Mouse (Mus musculus) limb, embryonic 10.5 days (tissue): ENCODE data around the gene Chp1. TPM values are rescaled to one million over a fixed set of nuclear protein-coding genes. Genes with fewer than 3 reads are reported as not detected.
A peak's percentile ranks its signal among the peaks of the same experiment; 100 is the strongest.
"Not testable (repeated sequence)": the region's sequence is repeated elsewhere in the genome, so short reads cannot be mapped to it uniquely, and the experiment has no call there.

ENCODE experiments used
- DNase-seq: peaks from one replicate; pipeline ENCODE4 v3.0.0-alpha.2; 2017; ENCODE audit warnings: low spot score
- H3K27ac ChIP-seq: fragments of 300-500 bp; sonication (generic); 2 replicates; pipeline ENCODE4 v1.5.1; 2016; ENCODE audit warnings: mild to moderate bottlenecking
- H3K27me3 ChIP-seq: fragments of 300-500 bp; sonication (generic); 2 replicates; pipeline ENCODE4 v1.6.1; 2016; ENCODE audit warnings: low read depth, mild to moderate bottlenecking; ENCODE audit not compliant: poor library complexity, severe bottlenecking
- H3K36me3 ChIP-seq: fragments of 300-500 bp; sonication (generic); 2 replicates; pipeline ENCODE4 v1.6.1; 2016; ENCODE audit warnings: mild to moderate bottlenecking, moderate library complexity
- H3K4me1 ChIP-seq: fragments of 300-500 bp; sonication (generic); 2 replicates; pipeline ENCODE4 v1.6.1; 2016
- H3K4me3 ChIP-seq: fragments of 300-500 bp; sonication (generic); 2 replicates; pipeline ENCODE4 v1.5.1; 2016; ENCODE audit warnings: mild to moderate bottlenecking, moderate library complexity
- H3K9me3 ChIP-seq: fragments of 300-500 bp; sonication (generic); replicated peaks from 2 replicates; pipeline ENCODE4 v1.6.1; 2016; ENCODE audit warnings: mild to moderate bottlenecking
- WGBS: fragments of 180-500 bp; shearing (Covaris S2); methylation state at CpG from one replicate; pipeline ENCODE4 v1.1.7; 2016; 5-methylcytosine and 5-hydroxymethylcytosine counted together
- polyA plus RNA-seq: library from polyadenylated mRNA; unstranded; fragments of >200 nt; fragmentation: Nextera tagmentation; extraction: Ambion mirVana; gene quantifications from 2 replicates; pipeline ENCODE4 v1.2.1, GENCODE M21; 2016

Chp1 gene
- polyA plus RNA-seq, 1 experiment from 2014 or later: 57.3 TPM

DNA sequence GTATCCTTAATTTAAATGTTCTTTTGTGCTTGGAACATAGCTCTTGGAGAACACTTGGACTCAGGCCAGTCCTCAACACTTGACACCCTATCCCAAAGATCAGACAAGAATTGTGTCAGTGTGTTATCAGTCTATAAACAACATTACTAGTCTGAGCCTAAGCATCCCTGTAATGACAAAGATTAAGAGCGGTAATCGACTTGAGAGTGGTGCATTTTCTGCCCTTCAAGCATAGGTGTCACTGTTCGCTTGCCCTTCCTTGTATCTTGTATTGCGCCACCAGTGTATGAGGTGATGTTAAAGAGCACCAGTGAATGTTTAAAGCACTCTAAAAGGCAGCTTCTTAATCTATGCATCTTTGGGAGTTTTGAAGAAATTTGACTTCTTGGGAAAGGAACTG lies 59.5 kb downstream of the Chp1 start:
- no peak overlapping the region for H3K27ac ChIP-seq
- H3K4me1 ChIP-seq: no peaks in the 10 kb centered on the region
- no peaks in the 10 kb centered on the region for H3K27me3 ChIP-seq
- 97% methylated on average over 4 of the region's 4 CpGs for WGBS
- peaks cover 96% of the 10 kb centered on the region for H3K36me3 ChIP-seq
- H3K4me3 ChIP-seq: no peak overlapping the region
- DNase-seq: no peak
- no peaks in the 10 kb centered on the region for H3K9me3 ChIP-seq

GRCm38 (mm10) chr2:119617841-119618198 lies 70.3 kb downstream of the Chp1 start:
- no peaks in the 10 kb centered on the region for H3K9me3 ChIP-seq
- H3K4me1 ChIP-seq: peaks cover 23% of the 10 kb centered on the region
- peak overlapping the region; percentile 88 for H3K4me3 ChIP-seq
- H3K36me3 ChIP-seq: peaks cover 17% of the 10 kb centered on the region
- H3K27me3 ChIP-seq: no peaks in the 10 kb centered on the region
- 0% methylated on average over 13 of the region's 13 CpGs for WGBS
- peak overlapping the region; percentile 94 for H3K27ac ChIP-seq
- DNase-seq: no peak

DNA sequence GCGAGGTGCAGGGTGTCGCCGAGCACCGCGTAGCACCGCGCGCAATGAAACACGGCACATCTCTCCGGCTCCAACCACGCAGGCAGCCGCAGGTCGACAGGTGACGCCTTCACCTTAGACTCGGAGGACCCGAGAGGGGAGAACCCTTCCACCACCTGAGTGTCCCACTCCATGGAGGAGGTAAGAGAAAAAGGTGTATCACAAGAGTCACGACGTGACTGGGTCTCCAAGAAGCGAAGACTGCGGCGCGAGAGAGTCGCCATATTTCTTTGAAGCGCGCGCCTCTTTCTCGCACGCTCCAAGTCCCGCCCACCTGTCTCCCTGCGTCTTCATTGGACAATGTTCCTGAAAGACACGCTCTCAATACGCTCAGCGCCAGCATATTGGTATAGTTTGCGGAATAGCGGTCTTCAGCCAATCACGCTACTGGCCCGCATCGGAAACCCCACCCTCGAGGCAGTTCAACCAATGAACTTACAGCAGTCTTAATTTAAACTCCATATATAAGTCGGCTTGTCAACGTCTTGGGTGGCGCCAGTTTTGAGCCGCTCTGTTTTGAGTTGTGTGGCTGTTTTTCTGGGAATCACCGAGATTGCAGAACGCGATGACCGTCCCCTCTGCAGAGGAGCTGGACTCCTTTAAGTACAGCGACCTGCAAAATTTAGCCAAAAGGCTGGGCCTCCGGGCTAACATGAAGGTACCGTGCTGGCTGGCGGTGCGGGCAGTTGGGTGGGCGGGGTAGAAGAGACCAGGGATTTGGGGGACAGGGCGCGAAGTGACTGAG lies 70.9 kb downstream of the Chp1 start, which contains the start of the genes Nusap1 and Oip5:
Nusap1 (plus strand) TSS at position 100 of the 784 bp plus-strand sequence.
Oip5 (minus strand) TSS at position 271 of the 784 bp plus-strand sequence.
- H3K4me1 ChIP-seq: peaks cover 23% of the 10 kb centered on the region
- no peaks in the 10 kb centered on the region for H3K27me3 ChIP-seq
- H3K27ac ChIP-seq: peak within 1 kb of the TSS; percentile 94
- under 1% methylated on average over 55 of the region's 55 CpGs for WGBS
- peak; percentile 89 for DNase-seq
- peak within 1 kb of the TSS; percentile 88 for H3K4me3 ChIP-seq
- peaks cover 17% of the 10 kb centered on the region for H3K36me3 ChIP-seq
- H3K9me3 ChIP-seq: no peaks in the 10 kb centered on the region

DNA sequence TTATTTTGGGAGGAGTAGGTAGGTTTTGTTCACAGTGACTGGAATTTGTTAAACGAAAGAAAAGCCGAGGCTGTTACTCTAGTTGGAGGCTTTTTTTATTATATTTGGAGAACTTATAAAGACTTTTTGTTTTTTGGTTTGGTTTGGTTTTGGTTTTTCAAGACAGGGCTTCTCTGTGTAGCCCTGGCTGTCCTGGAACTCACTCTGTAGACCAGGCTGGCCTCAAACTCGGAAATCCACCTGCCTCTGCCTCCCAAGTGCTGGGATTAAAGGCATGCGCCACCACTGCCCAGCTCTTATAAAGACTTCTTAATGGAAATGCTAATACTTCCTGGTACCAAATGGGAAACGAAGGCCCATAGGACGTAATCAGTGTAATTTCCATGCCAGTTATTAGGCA lies 71.5 kb downstream of the Chp1 start:
- not testable (repeated sequence) for H3K9me3 ChIP-seq, H3K27me3 ChIP-seq, DNase-seq
- H3K4me1 ChIP-seq: peaks cover 23% of the 10 kb centered on the region
- peak overlapping the region; percentile 88 for H3K4me3 ChIP-seq
- H3K27ac ChIP-seq: peak overlapping the region; percentile 94
- H3K36me3 ChIP-seq: peaks cover 23% of the 10 kb centered on the region
- WGBS: 22% methylated on average over 6 of the region's 6 CpGs

GRCm38 (mm10) chr2:119621302-119621701 lies 73.8 kb downstream of the Chp1 start:
- no peak overlapping the region for H3K27ac ChIP-seq
- H3K4me1 ChIP-seq: peaks cover 23% of the 10 kb centered on the region
- no peak for DNase-seq
- no peaks in the 10 kb centered on the region for H3K9me3 ChIP-seq
- H3K36me3 ChIP-seq: peaks cover 35% of the 10 kb centered on the region
- H3K4me3 ChIP-seq: no peak overlapping the region
- WGBS: 98% methylated on average over 2 of the region's 2 CpGs
- H3K27me3 ChIP-seq: no peaks in the 10 kb centered on the region

Other genes starting within 250 kb of the Chp1 start
- 5.3 and 6.0 TPM in 2 replicates for gene Dll4, start 221.9 kb upstream of the Chp1 start, polyA plus RNA-seq
- gene Chac1, start 196.5 kb upstream of the Chp1 start, polyA plus RNA-seq: 0.62 and 0.86 TPM in 2 replicates
- 3.1 and 3.8 TPM in 2 replicates for gene Ino80, start 70.0 kb upstream of the Chp1 start, polyA plus RNA-seq
- 0.44 and 0.67 TPM in 2 replicates for gene Exd1, start 70 bp upstream of the Chp1 start, polyA plus RNA-seq
- 57.9 and 67.9 TPM in 2 replicates for gene Nusap1, start 70.6 kb downstream of the Chp1 start, polyA plus RNA-seq
- 35.4 and 38.7 TPM in 2 replicates for gene Oip5, start 70.8 kb downstream of the Chp1 start, polyA plus RNA-seq
- 53.1 and 56.5 TPM in 2 replicates for gene Ndufaf1, start 115.1 kb downstream of the Chp1 start, polyA plus RNA-seq
- 55.9 and 65.4 TPM in 2 replicates for gene Rtf1, start 127.4 kb downstream of the Chp1 start, polyA plus RNA-seq
- 0.55 and 0.65 TPM in 2 replicates for gene Itpka, start 194.6 kb downstream of the Chp1 start, polyA plus RNA-seq
- gene Ltk, start 212.7 kb downstream of the Chp1 start, polyA plus RNA-seq: not detected in 2 replicates
- 42.0 and 46.3 TPM in 2 replicates for gene Rpap1, start 239.8 kb downstream of the Chp1 start, polyA plus RNA-seq